Mouse (Mus musculus) cerebellum, adult 2 months (tissue): ENCODE data around the gene 2810408A11Rik. TPM values are rescaled to one million over a fixed set of nuclear protein-coding genes. Genes with fewer than 3 reads are reported as not detected.

Experiments
- DNase-seq, 2 experiments: peaks; one replicate each; pipeline ENCODE4 v3.0.0; 2021
- H3K27ac ChIP-seq: fragments of 200-500 bp; 2 replicates; pipeline ENCODE4 v1.5.1; 2012; ENCODE audit warnings: low read length, control low read depth, inconsistent platforms; ENCODE audit not compliant: insufficient read depth
- H3K27me3 ChIP-seq: fragments of 200-500 bp; 2 replicates; pipeline ENCODE4 v1.6.1; 2012; ENCODE audit warnings: inconsistent platforms, mild to moderate bottlenecking, low read length, moderate library complexity; ENCODE audit not compliant: control insufficient read depth, insufficient read depth
- H3K4me1 ChIP-seq: fragments of 200-500 bp; 2 replicates; pipeline ENCODE4 v1.6.1; 2011; ENCODE audit warnings: low read length; ENCODE audit not compliant: control insufficient read depth, insufficient read depth
- H3K4me3 ChIP-seq: fragments of 200-500 bp; replicated peaks from 2 replicates; pipeline ENCODE3; 2011; ENCODE audit warnings: mild to moderate bottlenecking, low read depth, low read length, control low read depth; ENCODE audit not compliant: insufficient read depth
- CTCF ChIP-seq: fragments of 200-500 bp; IDR thresholded peaks from 2 replicates; pipeline ENCODE4 v1.5.1; 2011; ENCODE audit warnings: low read depth, mild to moderate bottlenecking, control low read depth, low read length, moderate library complexity, borderline replicate concordance; ENCODE audit not compliant: insufficient read depth
- POLR2A ChIP-seq: fragments of 200-500 bp; IDR thresholded peaks from 2 replicates; pipeline ENCODE4 v1.6.1; 2011; ENCODE audit warnings: low read length, control low read depth, borderline replicate concordance; ENCODE audit not compliant: insufficient read depth
- WGBS: fragments of 180-500 bp; shearing (Covaris S2); methylation state at CpG from one replicate; pipeline ENCODE4 v1.1.7; 2018; 5-methylcytosine and 5-hydroxymethylcytosine counted together
- polyA plus RNA-seq: library from polyadenylated mRNA; depleted of rRNA; stranded (reverse); fragments of >200 nt; gene quantifications from 2 replicates; pipeline ENCODE4 v1.2.3, GENCODE M21; 2012; rRNA removed

The 2810408A11Rik gene
- polyA plus RNA-seq, 1 experiment = 0.36 TPM

- H3K27me3 ChIP-seq = no peaks in the 10 kb centered on the region
- H3K4me1 ChIP-seq = peaks cover 14% of the 10 kb centered on the region
- no peak overlapping the region for H3K27ac ChIP-seq
- H3K4me3 ChIP-seq = no peak overlapping the region
- DNase-seq = no peak
- 68% methylated on average over 8 of the region's 8 CpGs for whole genome bisulfite sequencing
- TF ChIP-seq CTCF (no peak), POLR2A (no peak)
Measured at GRCm38 (mm10) chr11:69850754-69851153, 50.0 kb downstream of the 2810408A11Rik start.

- DNase-seq = no peak
- Histone ChIP-seq H3K27me3 (no peaks in the 10 kb centered on the region), H3K27ac (no peak overlapping the region), H3K4me1 (peaks cover 14% of the 10 kb centered on the region), H3K4me3 (no peak overlapping the region)
- 94% methylated on average over 15 of the region's 15 CpGs for WGBS
- TF ChIP-seq POLR2A (no peak), CTCF (no peak)
Measured at GRCm38 (mm10) chr11:69849884-69850283, 50.9 kb downstream of the 2810408A11Rik start.

- Histone ChIP-seq H3K4me1 (peaks cover 14% of the 10 kb centered on the region), H3K27me3 (no peaks in the 10 kb centered on the region), H3K4me3 (no peak overlapping the region), H3K27ac (no peak overlapping the region)
- TF ChIP-seq POLR2A = no peak
- no peak for TF ChIP-seq CTCF
- WGBS = 87% methylated on average over 9 of the region's 9 CpGs
- no peak for DNase-seq
Measured at GRCm38 (mm10) chr11:69849128-69849527, 51.7 kb downstream of the 2810408A11Rik start.

- TF ChIP-seq POLR2A (no peak), CTCF (no peak)
- 33% methylated on average over 6 of the region's 6 CpGs for WGBS
- DNase-seq = peak; percentile 76 to 86
- peaks cover 14% of the 10 kb centered on the region for H3K4me1 ChIP-seq
- peak overlapping the region; percentile 9 for H3K4me3 ChIP-seq
- H3K27me3 ChIP-seq = no peaks in the 10 kb centered on the region
- peak overlapping the region; percentile 29 for H3K27ac ChIP-seq
Measured at GRCm38 (mm10) chr11:69848021-69848420, 52.8 kb downstream of the 2810408A11Rik start.

Other genes starting within 250 kb of the 2810408A11Rik start
- gene Sox15, start 245.7 kb downstream of the 2810408A11Rik start, polyA plus RNA-seq = not detected in 2 replicates
- gene Mpdu1, start 238.3 kb downstream of the 2810408A11Rik start, polyA plus RNA-seq = 115 and 120 TPM in 2 replicates
- 3.7 and 4.5 TPM in 2 replicates for gene Cd68, start 234.8 kb downstream of the 2810408A11Rik start, polyA plus RNA-seq
- gene Eif4a1, start 228.6 kb downstream of the 2810408A11Rik start, polyA plus RNA-seq = 316 and 321 TPM in 2 replicates
- gene Senp3, start 218.9 kb downstream of the 2810408A11Rik start, polyA plus RNA-seq = 110 and 152 TPM in 2 replicates
- gene Tnfsf13, start 215.2 kb downstream of the 2810408A11Rik start, polyA plus RNA-seq = 4.8 and 4.9 TPM in 2 replicates
- 31.2 and 35.3 TPM in 2 replicates for gene Tnfsf12, start 205.1 kb downstream of the 2810408A11Rik start, polyA plus RNA-seq
- gene Tnfsfm13, start 204.9 kb downstream of the 2810408A11Rik start, polyA plus RNA-seq = 3.3 and 4.2 TPM in 2 replicates
- gene Polr2a, start 142.3 kb downstream of the 2810408A11Rik start, polyA plus RNA-seq = 35.3 and 42.3 TPM in 2 replicates
- gene Slc35g3, start 139.0 kb downstream of the 2810408A11Rik start, polyA plus RNA-seq = not detected in 2 replicates
- gene Zbtb4, start 135.1 kb downstream of the 2810408A11Rik start, polyA plus RNA-seq = 69.8 and 71.1 TPM in 2 replicates
- gene Chrnb1, start 105.0 kb downstream of the 2810408A11Rik start, polyA plus RNA-seq = 1.6 and 2.9 TPM in 2 replicates
- gene Fgf11, start 99.1 kb downstream of the 2810408A11Rik start, polyA plus RNA-seq = 47.0 and 49.4 TPM in 2 replicates
- 0.28 and 0.36 TPM in 2 replicates for gene Tmem102, start 95.4 kb downstream of the 2810408A11Rik start, polyA plus RNA-seq
- not detected in 2 replicates for gene Gm39566, start 85.7 kb downstream of the 2810408A11Rik start, polyA plus RNA-seq
- not detected in 2 replicates for gene Spem2, start 82.5 kb downstream of the 2810408A11Rik start, polyA plus RNA-seq
- 1.4 TPM in 2 replicates for gene Spem1, start 78.8 kb downstream of the 2810408A11Rik start, polyA plus RNA-seq
- 116 and 122 TPM in 2 replicates for gene Nlgn2, start 63.2 kb downstream of the 2810408A11Rik start, polyA plus RNA-seq
- 200 and 210 TPM in 2 replicates for gene Tmem256, start 62.5 kb downstream of the 2810408A11Rik start, polyA plus RNA-seq
- 34.2 and 36.9 TPM in 2 replicates for gene Plscr3, start 54.6 kb downstream of the 2810408A11Rik start, polyA plus RNA-seq
- gene Tnk1, start 42.3 kb downstream of the 2810408A11Rik start, polyA plus RNA-seq = 0.21 and 0.39 TPM in 2 replicates
- not detected in 2 replicates for gene Tmem95, start 23.0 kb downstream of the 2810408A11Rik start, polyA plus RNA-seq
- gene Kctd11, start 19.6 kb downstream of the 2810408A11Rik start, polyA plus RNA-seq = 1.9 and 2.2 TPM in 2 replicates
- gene Acap1, start 5.4 kb downstream of the 2810408A11Rik start, polyA plus RNA-seq = 0.18 and 0.24 TPM in 2 replicates
- 119 and 128 TPM in 2 replicates for gene Neurl4, start 85 bp upstream of the 2810408A11Rik start, polyA plus RNA-seq
- 78.9 and 87.5 TPM in 2 replicates for gene Gps2, start 12.9 kb upstream of the 2810408A11Rik start, polyA plus RNA-seq
- gene Eif5a, start 21.0 kb upstream of the 2810408A11Rik start, polyA plus RNA-seq = 514 and 533 TPM in 2 replicates
- gene Ybx2, start 34.8 kb upstream of the 2810408A11Rik start, polyA plus RNA-seq = 16.5 and 16.8 TPM in 2 replicates
- 5.9 and 7.2 TPM in 2 replicates for gene Slc2a4, start 47.2 kb upstream of the 2810408A11Rik start, polyA plus RNA-seq
- 0.33 TPM in 1 of 2 replicates, not detected in the other for gene Cldn7, start 63.8 kb upstream of the 2810408A11Rik start, polyA plus RNA-seq
- gene Ctdnep1, start 80.2 kb upstream of the 2810408A11Rik start, polyA plus RNA-seq = 93.9 and 108 TPM in 2 replicates
- gene Elp5, start 81.5 kb upstream of the 2810408A11Rik start, polyA plus RNA-seq = 106 and 109 TPM in 2 replicates
- gene Gabarap, start 90.2 kb upstream of the 2810408A11Rik start, polyA plus RNA-seq = 344 and 366 TPM in 2 replicates
- gene Phf23, start 94.8 kb upstream of the 2810408A11Rik start, polyA plus RNA-seq = 41.8 and 44.4 TPM in 2 replicates
- gene Dvl2, start 99.6 kb upstream of the 2810408A11Rik start, polyA plus RNA-seq = 27.2 and 28.9 TPM in 2 replicates
- gene Acadvl, start 114.4 kb upstream of the 2810408A11Rik start, polyA plus RNA-seq = 104 and 112 TPM in 2 replicates
- gene Dlg4, start 116.0 kb upstream of the 2810408A11Rik start, polyA plus RNA-seq = 352 and 374 TPM in 2 replicates
- 13.8 and 17.1 TPM in 2 replicates for gene Asgr1, start 153.1 kb upstream of the 2810408A11Rik start, polyA plus RNA-seq
- gene Asgr2, start 191.7 kb upstream of the 2810408A11Rik start, polyA plus RNA-seq = 0.11 and 0.17 TPM in 2 replicates
- 2.4 and 2.5 TPM in 2 replicates for gene Mgl2, start 229.3 kb upstream of the 2810408A11Rik start, polyA plus RNA-seq